Mouse (Mus musculus): ENCODE data around the gene Ptprg.

DNA sequence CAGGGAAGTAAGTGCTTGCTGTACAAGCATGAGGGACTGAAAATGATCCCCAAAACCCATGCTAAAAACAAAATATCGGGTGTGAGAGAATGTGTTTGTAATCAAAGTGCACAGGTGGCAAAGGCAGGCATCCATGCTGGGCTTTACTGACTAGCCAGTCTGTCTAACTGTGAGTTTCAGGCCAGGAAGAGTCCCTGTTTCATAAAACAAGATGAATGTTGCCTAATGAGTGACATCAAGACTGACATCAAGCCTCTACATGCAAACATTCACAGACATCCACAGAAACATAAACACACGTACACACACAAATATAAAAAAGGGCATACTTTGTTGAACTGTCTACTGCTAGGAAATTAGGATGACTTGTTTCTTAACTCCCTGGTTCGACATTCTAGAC, 552.3 kb downstream of the Ptprg start:
- TF ChIP-seq CTCF (IDR thresholded peaks at IDR 0.05; ENCODE audit: low read depth) (no peak), EP300 (IDR thresholded peaks at IDR 0.05; ENCODE audit: low read depth) (no peak)
